Mouse (Mus musculus): Measurements from ENCODE around the gene Lef1.

The Lef1 gene

GRCm38 (mm10) chr3:131139345-131140090 is 29.2 kb downstream of the Lef1 start:
- DNase-seq (ENCODE audit: low read depth, low spot score), result no peak

- no peak for DNase-seq (ENCODE audit: low read depth, low spot score)
Measured at GRCm38 (mm10) chr3:131140091-131140462, 29.8 kb downstream of the Lef1 start.

GRCm38 (mm10) chr3:131141546-131141945 is 31.3 kb downstream of the Lef1 start:
- no peak for DNase-seq (ENCODE audit: low read depth, low spot score)

GRCm38 (mm10) chr3:131144250-131144649 is 34.0 kb downstream of the Lef1 start:
- no peak for DNase-seq (ENCODE audit: low read depth, low spot score)

GRCm38 (mm10) chr3:131152921-131153320 is 42.6 kb downstream of the Lef1 start:
- no peak for DNase-seq (ENCODE audit: low read depth, low spot score)

- DNase-seq (ENCODE audit: low read depth, low spot score), result no peak
Measured at GRCm38 (mm10) chr3:131153896-131154295, 43.6 kb downstream of the Lef1 start.

- DNase-seq (ENCODE audit: low read depth, low spot score), result no peak
Measured at GRCm38 (mm10) chr3:131154576-131154975, 44.3 kb downstream of the Lef1 start.

GRCm38 (mm10) chr3:131155066-131155465 is 44.8 kb downstream of the Lef1 start:
- no peak for DNase-seq (ENCODE audit: low read depth, low spot score)

- DNase-seq (ENCODE audit: low read depth, low spot score), result no peak
Measured at GRCm38 (mm10) chr3:131155657-131156056, 45.4 kb downstream of the Lef1 start.

- no peak for DNase-seq (ENCODE audit: low read depth, low spot score)
Measured at GRCm38 (mm10) chr3:131156377-131156776, 46.1 kb downstream of the Lef1 start.

GRCm38 (mm10) chr3:131157471-131157870 is 47.2 kb downstream of the Lef1 start:
- no peak for DNase-seq (ENCODE audit: low read depth, low spot score)

- DNase-seq (ENCODE audit: low read depth, low spot score), result no peak
Measured at GRCm38 (mm10) chr3:131159204-131159760, 49.0 kb downstream of the Lef1 start.

- no peak for DNase-seq (ENCODE audit: low read depth, low spot score)
Measured at GRCm38 (mm10) chr3:131159881-131160615, 49.8 kb downstream of the Lef1 start.

- no peak for DNase-seq (ENCODE audit: low read depth, low spot score)
Measured at GRCm38 (mm10) chr3:131160921-131161320, 50.6 kb downstream of the Lef1 start.

GRCm38 (mm10) chr3:131167731-131168130 is 57.5 kb downstream of the Lef1 start:
- no peak for DNase-seq (ENCODE audit: low read depth, low spot score)

GRCm38 (mm10) chr3:131169161-131169560 is 58.9 kb downstream of the Lef1 start:
- DNase-seq (ENCODE audit: low read depth, low spot score), result no peak

- no peak for DNase-seq (ENCODE audit: low read depth, low spot score)
Measured at GRCm38 (mm10) chr3:131170099-131170643, 59.9 kb downstream of the Lef1 start.

- DNase-seq (ENCODE audit: low read depth, low spot score), result no peak
Measured at GRCm38 (mm10) chr3:131171292-131171960, 61.2 kb downstream of the Lef1 start.

- DNase-seq (ENCODE audit: low read depth, low spot score), result no peak
Measured at GRCm38 (mm10) chr3:131172293-131172692, 62.0 kb downstream of the Lef1 start.

GRCm38 (mm10) chr3:131181006-131181405 is 70.7 kb downstream of the Lef1 start:
- DNase-seq (ENCODE audit: low read depth, low spot score), result no peak

GRCm38 (mm10) chr3:131182158-131182557 is 71.9 kb downstream of the Lef1 start:
- DNase-seq (ENCODE audit: low read depth, low spot score), result no peak

- DNase-seq (ENCODE audit: low read depth, low spot score), result no peak
Measured at GRCm38 (mm10) chr3:131186193-131186592, 75.9 kb downstream of the Lef1 start.
